Mouse (Mus musculus) gastrocnemius, postnatal 10 days (tissue): ENCODE data around the gene Olfr1131. TPM values are rescaled to one million over a fixed set of nuclear protein-coding genes. Genes with fewer than 3 reads are reported as not detected.
"Not testable (repeated sequence)": the region's sequence is repeated elsewhere in the genome, so short reads cannot be mapped to it uniquely, and the experiment has no call there.

Experiments used
- DNase-seq: peaks from one replicate; pipeline ENCODE4 v3.0.0; 2021; ENCODE audit warnings: mixed read lengths
- long read RNA-seq, 2 experiments: library from polyadenylated mRNA; stranded (forward); transcript quantifications; one replicate each; pipeline ENCODE4 v2.0.0; 2021
- total RNA-seq, 2 experiments: library from RNA; stranded (reverse); gene quantifications; 2 replicates each; pipeline ENCODE4 v1.2.3; 2021

The Olfr1131 gene
- total RNA-seq: not detected
- long read RNA-seq, experiment 1: 0 reads
- long read RNA-seq, experiment 2: 0 reads

- no peak for DNase-seq
Measured at GRCm38 (mm10) chr2:87626804-87627203, at the start of gene Olfr1131. TSS of gene Olfr1131 (plus strand) at chr2:87627104.

DNA sequence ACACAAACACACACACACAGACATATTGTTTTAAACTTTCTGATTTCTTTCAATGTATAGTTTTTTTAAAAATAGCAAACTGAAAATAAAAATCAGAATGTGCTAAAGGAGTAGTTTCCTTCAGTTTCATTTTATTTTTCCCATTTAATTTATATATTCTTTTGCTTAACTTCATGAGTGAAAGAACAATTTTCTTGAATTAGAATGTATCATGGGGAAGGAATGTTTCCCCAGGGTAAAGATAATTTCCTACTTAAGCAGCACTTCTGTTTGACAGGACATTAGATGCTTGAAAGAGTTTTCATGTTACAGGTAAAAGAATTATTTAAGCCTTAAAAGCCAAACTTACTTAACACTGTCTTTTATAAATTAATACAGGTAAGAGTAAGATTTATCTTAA, 21.0 kb upstream of the Olfr1131 start, which contains the start of gene Olfr1130:
Gene Olfr1130 (plus strand): TSS at position 301 of the 400 bp plus-strand sequence.
- DNase-seq: not testable (repeated sequence)

DNA sequence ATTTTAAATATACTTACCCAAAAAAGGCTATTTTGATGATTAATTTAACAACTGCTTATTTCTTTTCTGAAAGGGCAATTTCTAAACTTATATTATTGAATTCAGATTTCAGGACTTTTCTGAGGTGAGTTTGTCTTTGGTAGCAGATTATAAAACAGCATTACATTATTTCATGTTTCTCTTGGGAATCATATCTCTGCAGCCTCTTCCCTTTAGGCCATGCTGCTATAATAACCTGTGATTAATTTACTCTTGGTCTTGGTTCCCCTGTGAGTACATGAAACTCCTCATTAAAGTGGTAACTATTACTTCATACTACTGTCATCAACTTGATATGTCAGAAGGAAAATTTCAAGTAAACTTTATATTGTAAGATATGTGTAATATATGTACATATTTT, 10.5 kb downstream of the Olfr1131 start, which contains the start of gene Olfr1132:
Gene Olfr1132 (minus strand): TSS at position 101 of the 400 bp plus-strand sequence.
- DNase-seq: no peak

DNA sequence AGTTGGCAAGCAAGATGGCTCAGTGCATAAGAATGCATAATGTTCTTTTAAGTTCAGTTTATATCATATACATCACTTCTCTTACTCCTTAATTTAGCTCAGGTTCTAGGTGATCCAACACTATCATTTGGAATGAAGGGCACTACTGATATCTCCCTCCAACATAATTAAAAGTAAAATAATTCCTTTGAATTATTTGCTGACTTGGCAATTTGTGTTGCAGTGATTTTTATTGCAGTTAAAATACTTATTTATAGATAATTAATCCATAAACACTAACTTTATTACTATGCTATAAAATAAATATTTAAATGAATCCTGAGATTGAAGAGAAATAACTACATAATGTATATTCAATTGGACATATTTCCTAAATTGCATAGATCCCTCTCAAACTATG, 15.5 kb downstream of the Olfr1131 start:
- no peak for DNase-seq

DNA sequence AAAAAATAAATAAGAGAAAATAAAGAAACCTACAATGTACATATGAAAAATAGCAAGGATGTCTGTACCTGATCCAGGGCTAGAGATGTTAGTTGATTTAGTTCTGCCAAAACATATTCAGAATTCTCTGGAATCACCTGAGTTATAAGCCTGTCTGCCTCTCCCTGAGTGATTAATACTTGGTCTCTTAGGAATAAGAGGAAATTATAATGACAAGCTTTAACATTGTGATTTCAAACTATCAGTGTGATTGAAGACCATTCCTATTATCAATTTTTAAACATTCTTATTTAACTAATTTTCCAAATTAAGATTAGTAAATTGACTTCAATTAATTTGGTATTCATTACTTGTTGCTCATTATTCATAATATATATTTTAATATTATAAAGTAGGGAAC, 20.4 kb downstream of the Olfr1131 start, which contains the start of gene Olfr1133:
Gene Olfr1133 (minus strand): TSS at position 101 of the 400 bp plus-strand sequence.
- no peak for DNase-seq

- no peak for DNase-seq
Measured at GRCm38 (mm10) chr2:87658360-87658759, 31.5 kb downstream of the Olfr1131 start, which contains the start of gene Olfr1134. TSS of gene Olfr1134 (minus strand) at chr2:87658460.

DNA sequence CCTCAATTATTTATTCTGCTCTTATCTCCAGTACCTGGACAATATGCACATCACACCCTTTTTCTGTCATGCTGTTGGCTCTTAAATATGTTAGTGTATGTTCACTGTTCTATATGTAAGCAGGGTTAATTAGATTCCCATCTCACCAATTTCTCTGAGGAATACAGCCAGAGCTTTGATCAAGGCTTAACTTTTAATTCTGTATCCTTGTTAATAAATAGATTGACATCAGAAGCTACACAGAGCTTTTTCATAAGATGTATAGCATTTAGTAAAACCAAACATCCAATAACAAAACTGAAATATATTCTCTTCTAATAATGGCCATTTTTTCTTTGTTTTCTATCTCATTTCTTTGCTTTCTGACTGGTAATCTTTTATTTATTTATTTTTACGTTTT, 46.7 kb downstream of the Olfr1131 start, which contains the start of gene Olfr1135:
Gene Olfr1135 (minus strand): TSS at position 101 of the 400 bp plus-strand sequence.
- no peak for DNase-seq

Other genes starting within 250 kb of the Olfr1131 start
- gene Olfr1122, start 241.3 kb upstream of the Olfr1131 start, total RNA-seq: not detected
- not detected for gene Olfr1123, start 210.5 kb upstream of the Olfr1131 start, total RNA-seq
- gene Olfr1124, start 196.8 kb upstream of the Olfr1131 start, total RNA-seq: not detected
- gene Olfr1126, start 173.1 kb upstream of the Olfr1131 start, total RNA-seq: not detected
- gene Pramel7, start 130.0 kb upstream of the Olfr1131 start, total RNA-seq: not detected
- not detected for gene Pramel6, start 120.5 kb upstream of the Olfr1131 start, total RNA-seq
- gene Olfr153, start 95.3 kb upstream of the Olfr1131 start, total RNA-seq: not detected
- gene Olfr1128, start 81.6 kb upstream of the Olfr1131 start, total RNA-seq: not detected
- gene Olfr1129, start 53.2 kb upstream of the Olfr1131 start, total RNA-seq: not detected
- not detected for gene Olfr1130, start 20.9 kb upstream of the Olfr1131 start, total RNA-seq
- gene Olfr1132, start 10.4 kb downstream of the Olfr1131 start, total RNA-seq: not detected
- gene Olfr1133, start 20.3 kb downstream of the Olfr1131 start, total RNA-seq: not detected
- gene Olfr1134, start 31.4 kb downstream of the Olfr1131 start, total RNA-seq: not detected
- gene Olfr1135, start 46.6 kb downstream of the Olfr1131 start, total RNA-seq: not detected
- not detected for gene Olfr1136, start 66.8 kb downstream of the Olfr1131 start, total RNA-seq
- gene Olfr1137, start 86.1 kb downstream of the Olfr1131 start, total RNA-seq: not detected
- not detected for gene Olfr1138, start 112.9 kb downstream of the Olfr1131 start, total RNA-seq
- gene Olfr1140, start 116.6 kb downstream of the Olfr1131 start, total RNA-seq: not detected
- gene Olfr1141, start 126.9 kb downstream of the Olfr1131 start, total RNA-seq: not detected
- not detected for gene Olfr152, start 152.4 kb downstream of the Olfr1131 start, total RNA-seq
- gene Olfr1143, start 173.5 kb downstream of the Olfr1131 start, total RNA-seq: not detected
- not detected for gene Olfr1145, start 182.7 kb downstream of the Olfr1131 start, total RNA-seq
- gene Olfr1148, start 203.4 kb downstream of the Olfr1131 start, total RNA-seq: not detected
- gene Olfr1150-ps1, start 216.9 kb downstream of the Olfr1131 start, total RNA-seq: not detected
- gene Olfr1151, start 228.8 kb downstream of the Olfr1131 start, total RNA-seq: not detected
- not detected for gene Olfr1152, start 239.4 kb downstream of the Olfr1131 start, total RNA-seq